Mouse (Mus musculus) G1E (cell line): ENCODE measurements around the gene Rint1. TPM values are rescaled to one million over a fixed set of nuclear protein-coding genes. Genes with fewer than 3 reads are reported as not detected.

Experiments used
- ATAC-seq: 2 replicates; pipeline ENCODE4 v1.8.0; 2016; ENCODE audit warnings: mild to moderate bottlenecking; ENCODE audit not compliant: insufficient number of reproducible peaks, poor library complexity, low FRiP score, severe bottlenecking; ENCODE audit errors: extremely low read depth
- DNase-seq: peaks from one replicate; pipeline ENCODE4 v3.0.0; 2012; ENCODE audit warnings: low spot score
- H3K27me3 ChIP-seq: 2 replicates; pipeline ENCODE4 v1.6.1; 2012; ENCODE audit warnings: mild to moderate bottlenecking, low read length, inconsistent platforms; ENCODE audit not compliant: insufficient read depth
- H3K36me3 ChIP-seq: replicated peaks from 2 replicates; pipeline ENCODE3; 2012; ENCODE audit warnings: mild to moderate bottlenecking, inconsistent platforms
- H3K4me1 ChIP-seq: 2 replicates; pipeline ENCODE4 v1.6.1; 2012; ENCODE audit warnings: low read depth, low read length, inconsistent platforms, mixed read lengths; ENCODE audit not compliant: insufficient read depth
- H3K4me3 ChIP-seq: 2 replicates; pipeline ENCODE4 v1.5.1; 2012; ENCODE audit warnings: low read depth, mild to moderate bottlenecking, inconsistent platforms, low read length, moderate library complexity, mixed read lengths
- H3K9me3 ChIP-seq: replicated peaks from 2 replicates; pipeline ENCODE4 v1.6.1; 2012; ENCODE audit warnings: inconsistent platforms
- CTCF ChIP-seq: IDR thresholded peaks from 2 replicates; pipeline ENCODE4 v1.5.1; 2012; ENCODE audit warnings: low read depth, low read length, inconsistent platforms, mixed read lengths
- GATA1 ChIP-seq: IDR thresholded peaks from 2 replicates; pipeline ENCODE4 v1.6.1; 2012; ENCODE audit warnings: borderline replicate concordance, low read length, inconsistent platforms, mixed read lengths
- GATA2 ChIP-seq: IDR thresholded peaks from 2 replicates; pipeline ENCODE4 v1.6.1; 2012; ENCODE audit warnings: low read depth, low read length, inconsistent platforms, borderline replicate concordance
- POLR2AphosphoS5 ChIP-seq: IDR thresholded peaks from 2 replicates; pipeline ENCODE4 v1.6.1; 2012; ENCODE audit warnings: low read depth, low read length, inconsistent platforms; ENCODE audit not compliant: insufficient replicate concordance
- TAL1 ChIP-seq: conservative IDR thresholded peaks from 2 replicates; pipeline ENCODE4 v1.6.1; 2012; ENCODE audit warnings: low read depth, low read length, inconsistent platforms, mixed read lengths
- polyA plus RNA-seq: library from polyadenylated mRNA; stranded (reverse); fragments of >175 nt; gene quantifications from 2 replicates; pipeline ENCODE4 v1.2.3, GENCODE M21; 2012
- total RNA-seq, 2 experiments: library from RNA; stranded (forward) in 1 of 2; stranded (reverse) in 1 of 2; fragments of 200-1000 nt in 1 of 2; fragments of >200 nt in 1 of 2; fragmentation: Nextera tagmentation in 1 of 2; gene quantifications; 2 replicates each; pipeline ENCODE4 v1.2.3; 2014 to 2017

Rint1 gene
- total and polyA plus RNA-seq, 3 experiments: 13.8 to 67.0 (median 34.2) TPM

DNA sequence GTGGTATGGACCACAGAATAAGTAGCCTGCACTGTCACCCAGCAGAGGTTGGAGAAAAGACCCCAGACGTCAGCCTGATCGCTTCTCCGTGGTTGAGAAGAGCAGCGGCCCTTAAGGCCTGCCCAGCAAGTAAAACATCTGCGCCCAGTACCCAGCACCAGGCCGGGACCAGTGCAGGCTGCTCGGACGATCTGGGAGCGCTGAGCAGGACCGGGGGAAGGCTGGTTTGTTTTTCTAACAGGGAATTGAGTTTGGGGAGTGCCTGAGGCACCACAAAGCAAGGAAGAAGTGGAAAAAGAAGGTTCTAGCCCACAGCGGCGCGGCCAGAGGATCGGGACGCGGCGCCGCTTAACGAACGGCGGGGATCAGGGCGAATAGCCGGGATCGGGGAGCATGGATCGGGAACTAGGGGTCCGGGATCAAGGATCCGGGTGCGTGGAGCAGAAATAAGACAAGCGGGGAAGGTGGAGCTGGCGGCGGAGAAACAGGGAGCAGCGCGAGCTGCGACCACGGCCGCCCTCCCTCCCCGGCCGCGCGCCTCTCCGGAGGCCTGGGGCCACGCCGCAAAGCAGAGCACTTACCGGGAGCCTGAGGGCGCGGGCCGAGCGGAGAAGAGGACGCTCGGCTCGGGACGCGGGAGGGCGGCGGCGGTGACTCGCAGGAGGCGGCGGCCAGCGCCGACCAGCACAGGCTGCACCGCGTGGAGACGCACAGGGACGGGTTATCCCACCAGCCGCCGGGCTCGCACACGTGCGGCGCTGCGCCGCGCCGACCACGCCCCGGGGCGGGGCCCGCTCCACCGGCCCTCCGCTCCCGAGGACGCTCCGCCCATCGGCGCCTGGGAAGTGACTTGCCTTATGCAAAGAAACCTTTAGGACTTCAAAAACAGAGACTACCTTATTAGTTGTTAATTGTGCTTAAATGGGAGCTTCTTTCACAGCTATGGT, 4.3 kb upstream of the Rint1 start, which contains the start of gene Pus7:
Gene Pus7, minus strand, starts transcription at position 781 of the 947 bp plus-strand sequence.
- H3K4me3 ChIP-seq: peak within 1 kb of the TSS; percentile 87
- no peaks in the 10 kb centered on the region for H3K27me3 ChIP-seq
- H3K36me3 ChIP-seq: peaks cover 22% of the 10 kb centered on the region
- peaks cover 36% of the 10 kb centered on the region for H3K4me1 ChIP-seq
- peak; percentile 92 for DNase-seq
- TF ChIP-seq GATA1 (no peak), GATA2 (no peak), TAL1 (no peak), CTCF (no peak), POLR2AphosphoS5 (no peak)
- peaks cover 4% of the 10 kb centered on the region for H3K9me3 ChIP-seq
- ATAC-seq: peak; percentile 58

DNA sequence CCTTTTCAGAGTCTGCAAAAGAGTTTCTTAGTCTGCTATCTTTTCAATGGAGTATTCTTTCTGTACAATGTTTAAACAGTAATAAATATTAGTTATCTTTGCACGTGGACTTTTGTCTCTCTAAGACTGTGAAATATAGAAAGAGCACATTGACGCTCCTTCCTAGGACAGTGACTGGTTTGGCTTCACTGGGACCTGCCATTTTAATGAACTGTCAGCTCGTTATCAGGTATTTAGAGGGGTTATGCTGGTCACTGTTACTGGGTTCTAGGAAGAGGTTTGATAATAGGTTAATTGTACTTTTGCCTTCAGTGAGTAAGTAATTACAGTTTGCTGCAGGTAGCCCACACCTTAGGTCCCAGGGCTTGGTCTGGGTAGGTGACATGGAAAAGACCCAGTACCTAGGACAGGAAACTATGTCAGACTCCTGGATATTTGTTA, 899 bp downstream of the Rint1 start:
- Histone ChIP-seq H3K9me3 (peaks cover 4% of the 10 kb centered on the region), H3K4me3 (peak overlapping the region; percentile 87), H3K4me1 (peaks cover 41% of the 10 kb centered on the region), H3K27me3 (no peaks in the 10 kb centered on the region), H3K36me3 (peaks cover 43% of the 10 kb centered on the region)
- no peak for TF ChIP-seq CTCF
- no peak for TF ChIP-seq POLR2AphosphoS5
- no peak for TF ChIP-seq TAL1
- TF ChIP-seq GATA2: no peak
- no peak for TF ChIP-seq GATA1
- DNase-seq (no peak), ATAC-seq (no peak)

DNA sequence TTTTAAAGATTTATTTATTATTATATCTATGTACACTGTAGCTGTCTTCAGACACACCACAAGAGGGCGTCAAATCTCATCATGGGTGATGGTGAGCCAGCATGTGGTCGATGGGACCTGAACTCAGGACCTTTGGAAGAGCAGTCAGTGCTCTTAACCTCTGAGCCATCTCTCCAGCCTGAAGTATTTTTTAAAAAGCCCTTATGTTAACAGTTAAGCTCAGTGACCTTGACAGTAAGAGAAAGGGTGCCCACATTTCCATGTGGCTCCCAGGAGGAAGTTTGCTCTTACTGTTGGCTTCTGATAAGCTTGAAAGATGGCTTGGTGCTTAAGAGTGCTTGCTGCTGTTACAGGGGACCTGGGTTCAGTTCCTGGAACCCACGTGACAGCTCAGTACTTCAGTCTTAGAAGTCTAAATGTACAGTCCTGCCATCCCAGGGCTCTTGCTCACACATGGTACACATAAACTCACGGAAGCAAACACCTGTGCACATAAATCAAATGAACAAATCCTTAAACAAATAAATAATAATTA, 1.6 kb downstream of the Rint1 start:
- peaks cover 41% of the 10 kb centered on the region for H3K4me1 ChIP-seq
- peak overlapping the region; percentile 87; the same call in 1 of the 2 replicates for H3K4me3 ChIP-seq
- ATAC-seq (peak; percentile 42), DNase-seq (peak; percentile 11)
- peaks cover 4% of the 10 kb centered on the region for H3K9me3 ChIP-seq
- TF ChIP-seq TAL1: peak; percentile 36; the same call in 1 of the 2 replicates
- TF ChIP-seq CTCF: no peak
- H3K36me3 ChIP-seq: peaks cover 48% of the 10 kb centered on the region
- no peaks in the 10 kb centered on the region for H3K27me3 ChIP-seq

DNA sequence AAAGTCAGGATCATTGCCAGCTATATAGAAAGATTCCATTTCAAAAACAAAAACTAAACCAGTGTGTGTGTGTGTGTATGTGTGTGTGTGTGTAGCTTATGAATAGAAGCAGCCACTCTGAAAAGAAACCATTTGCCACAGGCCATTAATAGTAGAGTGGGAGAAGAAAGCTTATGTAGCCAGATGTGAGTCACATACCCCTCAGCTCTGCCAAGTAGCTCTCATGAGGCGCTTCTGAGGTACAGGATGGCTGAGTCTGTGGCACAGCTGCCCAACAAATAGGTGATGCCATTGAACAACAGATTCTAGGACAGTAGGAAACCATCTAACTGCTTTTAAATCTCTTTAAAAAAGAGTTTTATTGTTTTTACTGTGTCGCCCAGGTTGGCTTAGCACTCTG, 5.2 kb downstream of the Rint1 start:
- peaks cover 83% of the 10 kb centered on the region for H3K36me3 ChIP-seq
- H3K4me1 ChIP-seq: peaks cover 32% of the 10 kb centered on the region
- DNase-seq: no peak
- ATAC-seq: no peak
- H3K9me3 ChIP-seq: no peaks in the 10 kb centered on the region
- H3K4me3 ChIP-seq: no peak overlapping the region
- no peaks in the 10 kb centered on the region for H3K27me3 ChIP-seq
- TF ChIP-seq CTCF: no peak

DNA sequence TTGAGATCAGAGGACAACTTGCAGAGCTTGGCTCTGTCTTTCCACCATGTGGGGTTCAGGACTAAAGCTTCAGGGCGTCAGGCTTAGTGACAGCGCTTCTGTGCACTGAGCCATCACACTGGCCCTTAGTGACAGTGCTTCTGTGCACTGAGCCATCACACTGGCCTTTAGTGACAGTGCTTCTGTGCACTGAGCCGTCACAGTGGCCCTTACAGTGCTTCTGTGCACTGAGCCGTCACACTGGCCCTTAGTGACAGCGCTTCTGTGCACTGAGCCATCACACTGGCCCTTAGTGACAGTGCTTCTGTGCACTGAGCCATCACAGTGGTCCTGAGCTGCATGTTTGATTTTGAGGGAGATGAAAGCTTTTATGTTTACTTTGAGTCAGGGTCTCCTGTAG, 27.3 kb downstream of the Rint1 start:
- Histone ChIP-seq H3K4me1 (0 out of 2 replicates have a peak, but pooled peaks cover under 1% of the 10 kb centered on the region), H3K4me3 (no peak overlapping the region), H3K27me3 (no peaks in the 10 kb centered on the region), H3K36me3 (peaks cover 85% of the 10 kb centered on the region), H3K9me3 (peaks cover 8% of the 10 kb centered on the region)
- ATAC-seq (no peak), DNase-seq (no peak)
- no peak for TF ChIP-seq GATA2

DNA sequence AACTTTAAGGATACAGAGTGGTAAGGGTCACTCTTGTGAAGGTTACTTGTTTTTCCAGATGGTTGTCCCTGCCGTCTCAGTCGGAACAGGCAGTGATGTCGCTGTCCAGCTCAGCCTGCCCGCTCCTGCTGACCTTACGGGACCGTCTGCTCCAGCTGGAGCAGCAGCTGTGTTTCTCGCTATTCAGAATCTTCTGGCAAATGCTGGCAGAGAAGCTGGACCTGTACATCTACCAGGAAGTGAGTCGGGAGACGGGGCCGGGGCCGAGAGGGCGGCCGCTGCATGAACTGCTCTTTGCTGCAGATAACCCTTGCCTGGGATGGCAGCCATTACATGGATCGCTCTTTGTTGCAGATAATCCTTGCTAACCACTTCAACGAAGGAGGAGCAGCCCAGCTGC, 29.2 kb downstream of the Rint1 start:
- ATAC-seq: no peak
- no peaks in the 10 kb centered on the region for H3K27me3 ChIP-seq
- peaks cover 75% of the 10 kb centered on the region for H3K36me3 ChIP-seq
- H3K9me3 ChIP-seq: peaks cover 8% of the 10 kb centered on the region
- H3K4me1 ChIP-seq: 0 out of 2 replicates have a peak, but pooled peaks cover 3% of the 10 kb centered on the region
- H3K4me3 ChIP-seq: no peak overlapping the region
- TF ChIP-seq GATA1 (no peak), GATA2 (no peak), CTCF (no peak), POLR2AphosphoS5 (no peak), TAL1 (no peak)
- no peak for DNase-seq
